Mouse (Mus musculus) heart, postnatal 0 days (tissue): ENCODE measurements around the gene Morn1.

ENCODE experiments used
- CTCF ChIP-seq: IDR thresholded peaks from 2 replicates; pipeline ENCODE4 v1.5.1; 2016; ENCODE audit warnings: antibody characterized with exemption, control low read depth, low read depth
- EP300 ChIP-seq: IDR thresholded peaks from 2 replicates; pipeline ENCODE4 v1.6.1; 2016; ENCODE audit warnings: antibody characterized with exemption, low read depth

- TF ChIP-seq CTCF (peak; percentile 53), EP300 (no peak)
Observed at GRCm38 (mm10) chr4:155094565-155094964, 8.2 kb downstream of the Morn1 start.
